Mouse (Mus musculus): Measurements from ENCODE around the gene Sept1. TPM values are rescaled to one million over a fixed set of nuclear protein-coding genes. Genes with fewer than 3 reads are reported as not detected.

Sept1 gene
- 151 and 170 TPM in 2 replicates for polyA plus RNA-seq (2012)

GRCm38 (mm10) chr7:127232622-127233367 lies at the start of gene Sept1, which contains the start of gene Zfp553:
TSS of gene Sept1 (minus strand) at chr7:127233130.
TSS of gene Zfp553 (plus strand) at chr7:127233061.
- no peak for TF ChIP-seq GATA1 (IDR thresholded peaks at IDR 0.05; ENCODE audit: low read length)

GRCm38 (mm10) chr7:127282190-127282589 lies 49.3 kb upstream of the Sept1 start:
- TF ChIP-seq GATA1 (IDR thresholded peaks at IDR 0.05; ENCODE audit: low read length): no peak

- TF ChIP-seq GATA1 (IDR thresholded peaks at IDR 0.05; ENCODE audit: low read length): peak; percentile 41
Observed at GRCm38 (mm10) chr7:127281114-127281513, 48.2 kb upstream of the Sept1 start.

- no peak for TF ChIP-seq GATA1 (IDR thresholded peaks at IDR 0.05; ENCODE audit: low read length)
Observed at GRCm38 (mm10) chr7:127280092-127280491, 47.2 kb upstream of the Sept1 start.

GRCm38 (mm10) chr7:127278311-127278710 lies 45.4 kb upstream of the Sept1 start:
- TF ChIP-seq GATA1 (IDR thresholded peaks at IDR 0.05; ENCODE audit: low read length): no peak

- no peak for TF ChIP-seq GATA1 (IDR thresholded peaks at IDR 0.05; ENCODE audit: low read length)
Observed at GRCm38 (mm10) chr7:127276519-127276961, 43.6 kb upstream of the Sept1 start.

GRCm38 (mm10) chr7:127273925-127274789 lies 41.2 kb upstream of the Sept1 start, which contains the start of gene Sephs2:
TSS of gene Sephs2 (minus strand) at chr7:127274055.
- no peak for TF ChIP-seq GATA1 (IDR thresholded peaks at IDR 0.05; ENCODE audit: low read length)

GRCm38 (mm10) chr7:127273118-127273923 lies 40.4 kb upstream of the Sept1 start:
- TF ChIP-seq GATA1 (IDR thresholded peaks at IDR 0.05; ENCODE audit: low read length): no peak

GRCm38 (mm10) chr7:127272566-127272965 lies 39.6 kb upstream of the Sept1 start:
- TF ChIP-seq GATA1 (IDR thresholded peaks at IDR 0.05; ENCODE audit: low read length): no peak

- no peak for TF ChIP-seq GATA1 (IDR thresholded peaks at IDR 0.05; ENCODE audit: low read length)
Observed at GRCm38 (mm10) chr7:127271093-127271492, 38.2 kb upstream of the Sept1 start.

- TF ChIP-seq GATA1 (IDR thresholded peaks at IDR 0.05; ENCODE audit: low read length): no peak
Observed at GRCm38 (mm10) chr7:127270666-127271065, 37.7 kb upstream of the Sept1 start.

- TF ChIP-seq GATA1 (IDR thresholded peaks at IDR 0.05; ENCODE audit: low read length): no peak
Observed at GRCm38 (mm10) chr7:127270256-127270655, 37.3 kb upstream of the Sept1 start.

GRCm38 (mm10) chr7:127263526-127263925 lies 30.6 kb upstream of the Sept1 start:
- TF ChIP-seq GATA1 (IDR thresholded peaks at IDR 0.05; ENCODE audit: low read length): no peak

- no peak for TF ChIP-seq GATA1 (IDR thresholded peaks at IDR 0.05; ENCODE audit: low read length)
Observed at GRCm38 (mm10) chr7:127262218-127262961, 29.5 kb upstream of the Sept1 start.

All from G1E-ER4 (cell line).